Mouse (Mus musculus) layer of hippocampus, postnatal 10 days (tissue): ENCODE results near the gene Scarb2. TPM values are rescaled to one million over a fixed set of nuclear protein-coding genes. Genes with fewer than 3 reads are reported as not detected.
A peak's percentile ranks its signal among the peaks of the same experiment; 100 is the strongest.
"Not testable (repeated sequence)": the region's sequence is repeated elsewhere in the genome, so short reads cannot be mapped to it uniquely, and the experiment has no call there.

ENCODE experiments used
- DNase-seq, 2 experiments: peaks; one replicate each; pipeline ENCODE4 v3.0.0; 2021; ENCODE audit warnings: low spot score in 2 of 2
- long read RNA-seq: library from polyadenylated mRNA; stranded (forward); transcript quantifications from one replicate; pipeline ENCODE4 v2.0.0, GENCODE M21; 2023
- total RNA-seq, 2 experiments: library from RNA; stranded (reverse); gene quantifications; 2 replicates each; pipeline ENCODE4 v1.2.3; 2021

Gene Scarb2
- total RNA-seq: 10 to 100 TPM; 96.3 to 98.5 TPM
- long read RNA-seq, full-length matches to known transcripts: 19 of 32 reads
- long read RNA-seq, partial matches to known transcripts: 3 of 32 reads
- long read RNA-seq, other reads (novel, unspliced or antisense): 10 of 32 reads

- no peak for DNase-seq
Observed at GRCm38 (mm10) chr5:92506733-92507132, at the start of gene Scarb2. TSS of gene Scarb2 (minus strand) at chr5:92506833.

GRCm38 (mm10) chr5:92555905-92556304, 49.3 kb upstream of the Scarb2 start:
- DNase-seq: no peak

GRCm38 (mm10) chr5:92554891-92555511, 48.4 kb upstream of the Scarb2 start, which contains the start of gene Fam47e:
TSS of gene Fam47e (plus strand) at chr5:92555069.
- peak; percentile 16 to 45 for DNase-seq

GRCm38 (mm10) chr5:92554443-92554842, 47.8 kb upstream of the Scarb2 start:
- peak in 1 of 2 experiments; percentile 15 for DNase-seq

- DNase-seq: no peak
Observed at GRCm38 (mm10) chr5:92553939-92554338, 47.3 kb upstream of the Scarb2 start.

GRCm38 (mm10) chr5:92552611-92553010, 46.0 kb upstream of the Scarb2 start:
- DNase-seq: no peak

GRCm38 (mm10) chr5:92539698-92540097, 33.1 kb upstream of the Scarb2 start:
- no peak for DNase-seq

- no peak for DNase-seq
Observed at GRCm38 (mm10) chr5:92524821-92525258, 18.2 kb upstream of the Scarb2 start.

- DNase-seq: not testable (repeated sequence)
Observed at GRCm38 (mm10) chr5:92521131-92521530, 14.5 kb upstream of the Scarb2 start.

- DNase-seq: no peak
Observed at GRCm38 (mm10) chr5:92512066-92512465, 5.4 kb upstream of the Scarb2 start.

- DNase-seq: no peak
Observed at GRCm38 (mm10) chr5:92511256-92511655, 4.6 kb upstream of the Scarb2 start.

- DNase-seq: no peak
Observed at GRCm38 (mm10) chr5:92508853-92509252, 2.2 kb upstream of the Scarb2 start.

- DNase-seq: peak; percentile 34 to 54
Observed at GRCm38 (mm10) chr5:92506301-92506729, 318 bp downstream of the Scarb2 start.

GRCm38 (mm10) chr5:92505402-92505865, 1.2 kb downstream of the Scarb2 start:
- DNase-seq: peak; percentile 97 to 98

- no peak for DNase-seq
Observed at GRCm38 (mm10) chr5:92504676-92505400, 1.8 kb downstream of the Scarb2 start.

- no peak for DNase-seq
Observed at GRCm38 (mm10) chr5:92503856-92504618, 2.6 kb downstream of the Scarb2 start.

GRCm38 (mm10) chr5:92503356-92503847, 3.2 kb downstream of the Scarb2 start:
- DNase-seq: no peak

GRCm38 (mm10) chr5:92499378-92499777, 7.3 kb downstream of the Scarb2 start:
- no peak for DNase-seq

GRCm38 (mm10) chr5:92498661-92499060, 8.0 kb downstream of the Scarb2 start:
- DNase-seq: no peak

GRCm38 (mm10) chr5:92498225-92498624, 8.4 kb downstream of the Scarb2 start:
- no peak for DNase-seq

- DNase-seq: peak in 1 of 2 experiments; percentile 9
Observed at GRCm38 (mm10) chr5:92495771-92496409, 10.7 kb downstream of the Scarb2 start.
